Mouse (Mus musculus) myocyte (in vitro differentiated cells): ENCODE results near the gene Mesd. TPM values are rescaled to one million over a fixed set of nuclear protein-coding genes. Genes with fewer than 3 reads are reported as not detected.

Experiments
- H3K27me3 ChIP-seq: one replicate; pipeline ENCODE4 v1.6.1; 2011; ENCODE audit not compliant: control insufficient read depth, insufficient read depth, insufficient read length
- H3K36me3 ChIP-seq: one replicate; pipeline ENCODE4 v1.6.1; 2011; ENCODE audit not compliant: control insufficient read depth, insufficient read depth
- H3K4me2 ChIP-seq: one replicate; pipeline ENCODE4 v1.6.1; 2011; ENCODE audit warnings: low read depth, control low read depth
- H3K4me3 ChIP-seq: one replicate; pipeline ENCODE4 v1.5.1; 2011; ENCODE audit warnings: mild to moderate bottlenecking, control low read depth, moderate library complexity
- H3K79me2 ChIP-seq: one replicate; pipeline ENCODE4 v1.6.1; 2011; ENCODE audit not compliant: control insufficient read depth, insufficient read depth
- H3ac ChIP-seq: one replicate; pipeline ENCODE4 v1.6.1; 2011; ENCODE audit not compliant: control insufficient read depth, insufficient read length
- CEBPB ChIP-seq: IDR thresholded peaks from 2 replicates; pipeline ENCODE4 v1.6.1; 2011; ENCODE audit warnings: mild to moderate bottlenecking, moderate library complexity; ENCODE audit not compliant: poor library complexity, insufficient read depth, severe bottlenecking
- E2F4 ChIP-seq: IDR thresholded peaks from one replicate; pipeline ENCODE4 v1.6.1; 2011; ENCODE audit warnings: mild to moderate bottlenecking, control low read depth, moderate library complexity; ENCODE audit not compliant: insufficient read depth
- MAX ChIP-seq: IDR thresholded peaks from one replicate; pipeline ENCODE4 v1.6.1; 2011; ENCODE audit warnings: low read depth, mild to moderate bottlenecking, control low read depth
- MYOD1 ChIP-seq, 3 experiments: IDR thresholded peaks; one replicate each; pipeline ENCODE4 v1.6.1; 2011; ENCODE audit warnings: control low read depth in 2 of 3, low read depth in 2 of 3, mild to moderate bottlenecking in 2 of 3, moderate library complexity in 1 of 3; ENCODE audit not compliant: insufficient read length in 2 of 3, control insufficient read depth in 1 of 3
- MYOG ChIP-seq, 3 experiments: IDR thresholded peaks; one replicate each; pipeline ENCODE4 v1.6.1; 2011; ENCODE audit warnings: control low read depth in 2 of 3, low read depth in 2 of 3, mild to moderate bottlenecking in 2 of 3; ENCODE audit not compliant: insufficient read length in 2 of 3, control insufficient read depth in 1 of 3, insufficient read depth in 1 of 3
- POLR2A ChIP-seq: IDR thresholded peaks from one replicate; pipeline ENCODE4 v1.6.1; 2011; ENCODE audit warnings: low read depth, mild to moderate bottlenecking, control low read depth, moderate library complexity; ENCODE audit not compliant: insufficient read length
- POLR2AphosphoS2 ChIP-seq: IDR thresholded peaks from one replicate; pipeline ENCODE4 v1.6.1; 2011; ENCODE audit warnings: low read depth, control low read depth; ENCODE audit not compliant: insufficient read length
- REST ChIP-seq: IDR thresholded peaks from one replicate; pipeline ENCODE4 v1.6.1; 2011; ENCODE audit warnings: mild to moderate bottlenecking, control low read depth, moderate library complexity; ENCODE audit not compliant: insufficient read depth, insufficient read length
- SRF ChIP-seq: IDR thresholded peaks from one replicate; pipeline ENCODE4 v1.6.1; 2011; ENCODE audit warnings: low read depth; ENCODE audit not compliant: control insufficient read depth, insufficient read length
- TCF12 ChIP-seq: IDR thresholded peaks from one replicate; pipeline ENCODE4 v1.6.1; 2011; ENCODE audit warnings: mild to moderate bottlenecking, control low read depth; ENCODE audit not compliant: poor library complexity, insufficient read depth, severe bottlenecking
- TCF3 ChIP-seq: IDR thresholded peaks from one replicate; pipeline ENCODE4 v1.6.1; 2011; ENCODE audit warnings: low read depth, control low read depth; ENCODE audit not compliant: insufficient read length
- USF1 ChIP-seq: IDR thresholded peaks from one replicate; pipeline ENCODE4 v1.6.1; 2011; ENCODE audit warnings: low read depth, mild to moderate bottlenecking, control low read depth, moderate library complexity
- polyA plus RNA-seq: library from polyadenylated mRNA; unstranded; fragments of >200 nt; fragmentation: generic; extraction: Trizol; gene quantifications from one replicate; pipeline ENCODE4 v1.2.1, GENCODE M21; 2012; ENCODE audit warnings: missing spikeins

Mesd gene
- polyA plus RNA-seq, 1 experiment = 81.3 TPM

DNA sequence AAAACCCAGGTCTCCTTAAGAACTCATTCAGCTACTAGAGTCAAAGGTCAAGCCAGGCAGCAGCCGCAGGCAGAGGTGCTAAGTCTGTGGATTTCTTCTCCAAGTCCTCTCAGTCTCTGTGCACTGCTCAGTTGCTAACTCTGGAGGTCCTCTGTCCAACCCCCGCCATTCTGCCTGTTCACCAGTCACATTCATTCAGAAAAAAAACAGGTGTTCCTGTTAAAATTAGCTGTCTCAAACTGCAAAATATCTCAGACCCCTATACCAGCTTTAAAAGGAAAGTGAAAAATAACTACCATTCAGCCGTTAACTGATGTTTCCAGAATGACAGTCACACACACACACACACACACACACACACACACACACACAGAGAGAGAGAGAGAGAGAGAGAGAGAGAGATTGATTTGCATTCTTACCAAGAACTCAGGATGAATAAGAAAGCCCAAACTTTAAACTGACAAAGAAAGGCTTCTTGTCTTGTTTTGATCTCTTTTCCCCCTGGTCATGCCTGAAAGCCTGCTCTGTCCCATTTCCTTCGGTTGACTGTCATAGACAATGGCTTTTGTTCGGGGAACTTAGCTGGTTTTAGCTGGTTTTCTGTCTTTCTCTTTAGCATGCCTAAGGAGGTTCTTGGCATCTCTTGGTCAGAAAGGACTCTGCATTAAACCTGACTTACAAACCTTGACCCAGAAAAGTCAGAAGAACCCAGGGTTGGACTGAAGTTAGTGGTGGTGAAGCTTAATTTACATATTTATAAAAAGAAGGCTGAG lies 5.4 kb upstream of the Mesd start:
- Histone ChIP-seq H3K79me2 (peaks cover 59% of the 10 kb centered on the region), H3ac (no peak overlapping the region), H3K4me2 (peak overlapping the region; percentile 80), H3K27me3 (no peaks in the 10 kb centered on the region), H3K36me3 (peaks cover 10% of the 10 kb centered on the region), H3K4me3 (no peak overlapping the region)
- no peak for TF ChIP-seq E2F4
- no peak for TF ChIP-seq TCF3
- no peak for TF ChIP-seq CEBPB
- TF ChIP-seq MAX = no peak
- TF ChIP-seq USF1 = no peak
- TF ChIP-seq MYOG (IDR thresholded peaks at IDR 0.05; ENCODE audit: control insufficient read depth in 1 of 3, insufficient read depth in 1 of 3, insufficient read length in 2 of 3, low read depth in 2 of 3) = no peak
- TF ChIP-seq MYOD1 (IDR thresholded peaks at IDR 0.05; ENCODE audit: control insufficient read depth in 1 of 3, insufficient read length in 2 of 3, low read depth in 2 of 3) = peak in 1 of 3 experiments; percentile 12
- TF ChIP-seq SRF = no peak

GRCm38 (mm10) chr7:83882150-83882632 lies 2.1 kb upstream of the Mesd start:
- TF ChIP-seq MYOD1 (IDR thresholded peaks at IDR 0.05; ENCODE audit: control insufficient read depth in 1 of 3, insufficient read length in 2 of 3, low read depth in 2 of 3) (no peak), USF1 (no peak), SRF (no peak), POLR2AphosphoS2 (no peak), MAX (no peak), E2F4 (no peak), CEBPB (no peak), MYOG (IDR thresholded peaks at IDR 0.05; ENCODE audit: control insufficient read depth in 1 of 3, insufficient read depth in 1 of 3, insufficient read length in 2 of 3, low read depth in 2 of 3) (no peak), TCF3 (no peak), REST (no peak), POLR2A (no peak), TCF12 (no peak)
- peak overlapping the region; percentile 80 for H3K4me2 ChIP-seq
- peak overlapping the region; percentile 78 for H3ac ChIP-seq
- peak overlapping the region; percentile 43 for H3K4me3 ChIP-seq
- peaks cover 56% of the 10 kb centered on the region for H3K79me2 ChIP-seq
- H3K27me3 ChIP-seq = no peaks in the 10 kb centered on the region
- no peaks in the 10 kb centered on the region for H3K36me3 ChIP-seq

DNA sequence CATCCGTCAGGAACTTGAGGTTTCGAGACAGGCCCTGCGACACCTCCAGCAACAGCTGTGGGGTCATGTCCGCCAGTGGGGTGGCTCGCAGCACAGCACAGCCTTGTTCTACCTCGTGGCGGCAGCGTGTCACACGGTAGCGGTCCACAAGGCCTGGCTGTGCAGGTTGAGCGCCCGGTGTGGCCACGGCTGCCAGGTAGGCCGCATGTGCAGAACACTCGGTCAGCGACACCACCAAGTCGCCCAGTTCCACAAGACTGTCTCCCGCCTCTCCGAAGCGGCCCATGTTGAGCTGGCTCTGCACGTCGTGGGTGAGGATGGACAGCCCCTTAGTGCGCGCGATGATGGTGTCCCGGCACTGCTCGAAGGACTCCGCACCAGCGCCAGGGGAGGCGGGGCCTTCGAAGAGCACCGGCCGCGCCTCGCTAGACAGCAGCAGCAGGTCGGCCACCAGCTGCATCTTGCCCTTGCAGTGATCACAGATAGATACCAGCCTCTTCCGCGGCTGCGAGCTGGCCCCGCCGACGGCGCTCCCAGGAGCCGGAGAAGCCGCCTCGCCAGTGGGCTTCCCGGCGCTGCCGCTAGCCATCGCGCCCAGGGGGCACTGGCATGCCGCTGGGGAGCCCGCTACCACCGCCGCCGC lies 1.5 kb upstream of the Mesd start:
- Histone ChIP-seq H3K27me3 (no peaks in the 10 kb centered on the region), H3K4me2 (peak overlapping the region; percentile 80), H3ac (peak overlapping the region; percentile 78), H3K4me3 (peak overlapping the region; percentile 43), H3K36me3 (no peaks in the 10 kb centered on the region), H3K79me2 (peaks cover 50% of the 10 kb centered on the region)
- TF ChIP-seq TCF12 = no peak
- no peak for TF ChIP-seq REST
- no peak for TF ChIP-seq E2F4
- TF ChIP-seq POLR2A = peak; percentile 60
- no peak for TF ChIP-seq TCF3
- no peak for TF ChIP-seq POLR2AphosphoS2
- TF ChIP-seq USF1 = no peak
- peak in 2 of 3 experiments; percentile 43 to 57 for TF ChIP-seq MYOD1 (IDR thresholded peaks at IDR 0.05; ENCODE audit: control insufficient read depth in 1 of 3, insufficient read length in 2 of 3, low read depth in 2 of 3)
- no peak for TF ChIP-seq MAX
- no peak for TF ChIP-seq SRF
- TF ChIP-seq MYOG (IDR thresholded peaks at IDR 0.05; ENCODE audit: control insufficient read depth in 1 of 3, insufficient read depth in 1 of 3, insufficient read length in 2 of 3, low read depth in 2 of 3) = peak in 2 of 3 experiments; percentile 62 to 69
- TF ChIP-seq CEBPB = no peak

DNA sequence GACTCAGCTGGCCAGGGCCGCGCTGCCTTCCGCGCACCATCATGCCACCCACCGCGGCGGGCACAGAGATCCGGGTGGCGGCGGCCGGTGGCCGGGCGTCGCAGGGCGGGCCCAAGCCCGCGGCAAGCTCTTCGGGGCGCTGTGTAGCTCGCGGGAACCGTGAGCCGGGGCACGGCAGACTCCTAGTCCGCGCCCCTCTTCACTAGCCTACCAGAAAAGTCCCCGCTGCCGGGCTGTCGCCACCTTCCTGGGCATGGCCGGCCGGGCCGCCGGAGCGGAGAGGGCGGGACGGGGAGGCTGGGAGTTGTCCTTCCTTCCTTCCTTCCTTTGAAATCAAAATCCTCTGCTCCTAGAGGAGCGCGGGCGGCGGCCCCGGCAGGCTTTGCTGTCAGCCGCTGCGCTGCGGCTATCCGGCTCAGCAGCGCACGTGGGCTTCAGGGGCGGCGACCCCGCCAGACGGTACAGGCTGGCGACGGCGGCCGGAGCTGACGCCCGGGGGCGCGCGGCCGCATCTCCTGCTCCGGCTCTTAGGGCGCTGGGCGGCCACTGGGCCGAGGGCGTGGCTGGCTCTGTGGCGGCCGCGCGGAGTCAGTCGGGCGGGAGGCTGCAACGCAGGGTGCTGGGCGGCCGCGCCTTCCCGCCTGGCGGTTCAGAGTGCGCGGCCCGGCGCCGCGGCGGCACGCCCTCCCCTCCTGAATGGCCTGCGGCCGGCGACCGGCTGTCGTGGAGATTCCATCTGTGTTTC lies 818 bp upstream of the Mesd start:
- Histone ChIP-seq H3K79me2 (peaks cover 43% of the 10 kb centered on the region), H3K4me2 (peak overlapping the region; percentile 80), H3K36me3 (no peaks in the 10 kb centered on the region), H3ac (peak overlapping the region; percentile 78), H3K27me3 (no peaks in the 10 kb centered on the region), H3K4me3 (peak overlapping the region; percentile 43)
- TF ChIP-seq TCF3 = no peak
- TF ChIP-seq MYOG (IDR thresholded peaks at IDR 0.05; ENCODE audit: control insufficient read depth in 1 of 3, insufficient read depth in 1 of 3, insufficient read length in 2 of 3, low read depth in 2 of 3) = peak in 2 of 3 experiments; percentile 0 to 26
- TF ChIP-seq MYOD1 (IDR thresholded peaks at IDR 0.05; ENCODE audit: control insufficient read depth in 1 of 3, insufficient read length in 2 of 3, low read depth in 2 of 3) = peak in 1 of 3 experiments; percentile 11
- TF ChIP-seq CEBPB = no peak
- peak; percentile 84 for TF ChIP-seq POLR2AphosphoS2
- peak; percentile 25 for TF ChIP-seq E2F4
- TF ChIP-seq POLR2A = peak; percentile 64
- no peak for TF ChIP-seq SRF
